Mouse (Mus musculus) embryo, embryonic 11 days (tissue): ENCODE results near the gene D7Ertd443e.
A peak's percentile ranks its signal among the peaks of the same experiment; 100 is the strongest.

Experiments used
- DNase-seq: peaks from one replicate; pipeline ENCODE4 v3.0.0-alpha.2; 2015

D7Ertd443e gene

GRCm38 (mm10) chr7:134385561-134385960 is at the start of gene D7Ertd443e:
Gene D7Ertd443e, minus strand, starts transcription at chr7:134385661.
- DNase-seq, result no peak

DNA sequence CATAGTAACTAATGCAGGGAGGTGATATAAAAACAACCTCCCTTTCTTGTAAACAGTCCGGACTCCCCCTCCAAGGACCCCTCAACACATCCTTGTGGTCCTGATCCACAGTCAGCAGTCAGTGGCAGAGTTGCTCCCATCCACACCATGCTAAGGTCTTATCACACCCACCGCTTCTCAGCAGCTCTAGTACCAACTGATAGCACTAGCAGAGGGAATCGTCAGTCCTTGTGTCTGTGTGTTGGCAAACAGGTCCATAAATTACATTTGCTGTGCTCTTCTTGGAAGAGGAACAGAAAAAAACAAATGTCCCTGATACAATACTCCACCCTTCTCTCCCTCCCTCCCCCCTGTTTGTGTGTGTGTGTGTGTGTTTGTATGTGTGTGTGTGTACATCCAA is 46.2 kb upstream of the D7Ertd443e start:
- DNase-seq, result no peak

- DNase-seq, result no peak
Observed at GRCm38 (mm10) chr7:134428676-134429075, 43.2 kb upstream of the D7Ertd443e start.

- DNase-seq, result no peak
Observed at GRCm38 (mm10) chr7:134415014-134415413, 29.6 kb upstream of the D7Ertd443e start.

- peak; percentile 37 for DNase-seq
Observed at GRCm38 (mm10) chr7:134414005-134414690, 28.7 kb upstream of the D7Ertd443e start.

GRCm38 (mm10) chr7:134408641-134409040 is 23.2 kb upstream of the D7Ertd443e start:
- no peak for DNase-seq

DNA sequence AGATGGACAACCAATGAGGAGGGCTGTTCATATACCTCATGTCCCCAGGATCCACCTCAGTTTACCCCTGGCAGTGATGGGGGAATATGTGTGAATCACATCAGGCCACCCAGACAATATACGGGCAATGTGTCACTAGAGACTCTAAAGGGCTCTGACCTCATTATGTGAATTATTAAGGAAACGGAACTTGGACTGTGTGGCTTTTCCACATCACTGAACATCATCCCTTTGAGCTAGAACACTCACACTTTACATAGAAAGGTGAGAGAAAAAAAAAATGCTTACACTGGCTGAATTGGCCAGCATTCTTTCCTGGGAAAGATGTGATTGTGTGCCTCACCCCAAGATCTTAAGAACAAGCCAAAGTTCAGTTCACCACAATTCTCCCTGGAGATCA is 15.3 kb upstream of the D7Ertd443e start:
- DNase-seq, result no peak

GRCm38 (mm10) chr7:134396769-134397168 is 11.3 kb upstream of the D7Ertd443e start:
- no peak for DNase-seq

DNA sequence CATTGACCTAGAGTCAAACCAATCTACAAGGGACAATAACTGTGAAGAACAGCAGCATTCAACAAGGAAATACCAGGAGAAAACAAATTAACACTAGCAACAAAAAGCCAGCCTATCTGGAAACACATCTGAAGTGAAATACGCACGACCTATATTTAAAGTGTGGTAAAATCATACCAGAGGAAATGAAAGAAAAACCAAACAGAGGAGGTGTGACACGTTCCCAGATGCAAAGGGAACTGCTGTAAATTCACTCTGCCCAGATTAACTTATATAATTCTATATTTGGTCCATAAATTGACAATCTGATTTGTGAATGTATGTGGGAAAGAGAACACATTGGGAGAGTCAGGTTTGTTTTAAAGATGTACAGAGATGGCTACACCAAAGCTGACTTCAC is 2.7 kb downstream of the D7Ertd443e start:
- DNase-seq, result no peak

- no peak for DNase-seq
Observed at GRCm38 (mm10) chr7:134381407-134381861, 4.0 kb downstream of the D7Ertd443e start.

GRCm38 (mm10) chr7:134378273-134378672 is 7.2 kb downstream of the D7Ertd443e start:
- DNase-seq, result peak; percentile 71

- DNase-seq, result no peak
Observed at GRCm38 (mm10) chr7:134376786-134377185, 8.7 kb downstream of the D7Ertd443e start.

GRCm38 (mm10) chr7:134372276-134372675 is 13.2 kb downstream of the D7Ertd443e start:
- no peak for DNase-seq

DNA sequence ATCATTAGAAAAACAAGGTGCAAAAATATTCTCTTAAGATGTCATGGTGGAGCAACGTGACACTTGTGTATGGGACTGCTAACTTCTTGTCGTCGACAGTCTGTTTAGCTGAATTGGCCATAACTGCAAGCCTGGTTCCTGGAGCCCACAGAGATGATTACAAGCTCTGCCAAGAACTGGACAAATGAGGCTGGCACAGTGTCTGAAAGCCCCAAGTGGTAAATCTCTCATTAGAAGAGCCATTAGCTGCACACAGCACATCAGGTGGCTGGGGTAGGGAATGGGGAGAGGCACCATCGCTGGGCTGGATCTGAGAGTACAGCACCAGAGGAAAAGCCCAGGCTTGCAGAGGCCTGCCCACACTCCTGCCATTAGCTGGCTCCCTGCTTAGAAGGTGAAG is 16.2 kb downstream of the D7Ertd443e start:
- DNase-seq, result no peak

DNA sequence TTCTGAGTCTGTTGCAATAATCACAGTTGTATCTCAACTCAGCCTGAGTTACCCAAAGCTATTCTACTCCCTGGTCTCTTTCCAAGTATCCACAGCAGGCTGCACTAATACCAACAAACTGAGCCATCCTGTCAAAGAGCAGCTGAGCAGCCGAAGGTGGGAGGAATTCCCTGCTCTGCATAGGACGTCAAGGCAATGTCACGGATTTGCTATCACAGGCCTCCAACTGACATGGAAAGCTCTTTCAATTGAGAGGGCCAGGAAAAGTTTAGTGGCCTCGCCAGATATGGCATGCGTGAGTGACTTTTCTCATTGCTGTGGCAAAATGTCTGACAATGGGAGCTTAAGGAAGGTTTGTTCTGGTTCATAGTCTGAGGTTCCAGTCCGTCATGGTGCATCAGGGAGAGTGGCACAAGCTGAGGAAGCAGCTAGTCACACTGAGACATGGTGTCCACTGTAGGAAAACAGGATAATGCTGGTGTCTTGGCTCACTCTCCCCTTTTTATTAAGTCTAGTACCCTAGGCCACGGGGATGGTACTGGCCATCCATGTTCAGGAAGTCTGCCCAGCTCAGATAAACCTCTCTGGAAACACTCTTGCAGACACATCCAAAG is 23.1 kb downstream of the D7Ertd443e start:
- DNase-seq, result no peak

- peak; percentile 72 for DNase-seq
Observed at GRCm38 (mm10) chr7:134348825-134349224, 36.6 kb downstream of the D7Ertd443e start.

DNA sequence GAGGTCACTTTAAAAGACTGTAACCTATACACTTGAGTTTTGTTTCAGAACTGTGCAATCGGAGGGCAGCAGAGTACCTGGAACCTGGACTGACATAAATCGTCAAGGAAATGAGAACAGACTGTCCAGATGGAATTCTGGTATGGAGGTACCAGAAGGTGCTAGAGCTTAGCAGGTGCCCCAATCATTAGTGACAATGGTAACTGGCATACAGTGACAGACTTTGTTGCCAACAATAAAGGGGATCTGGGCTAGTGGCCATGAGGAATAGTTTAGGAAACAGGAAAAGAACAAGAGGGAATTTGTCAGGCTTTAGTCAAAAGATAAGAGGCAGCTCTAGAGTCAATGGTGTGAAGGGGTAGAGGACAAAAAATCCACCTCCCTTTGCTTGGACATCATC is 43.3 kb downstream of the D7Ertd443e start:
- DNase-seq, result no peak

DNA sequence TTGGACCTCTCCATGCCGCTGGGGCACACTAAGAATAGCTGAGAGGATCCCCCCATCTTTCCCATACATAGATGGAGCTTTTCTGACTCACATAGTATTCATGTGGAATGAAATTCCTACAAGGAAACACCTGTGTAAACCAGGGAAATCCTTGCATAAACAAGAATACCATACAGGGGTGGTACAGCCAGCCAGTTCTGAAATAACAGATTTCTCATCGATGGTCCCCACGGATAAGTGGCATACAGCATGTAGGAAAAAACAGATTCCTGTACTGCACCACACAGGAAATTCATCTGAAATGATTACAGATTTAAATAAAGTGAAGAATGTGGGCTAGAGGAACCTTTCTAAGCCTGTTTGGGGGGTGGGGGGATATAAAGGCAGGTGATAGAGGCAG is 49.5 kb downstream of the D7Ertd443e start:
- DNase-seq, result peak; percentile 11

DNA sequence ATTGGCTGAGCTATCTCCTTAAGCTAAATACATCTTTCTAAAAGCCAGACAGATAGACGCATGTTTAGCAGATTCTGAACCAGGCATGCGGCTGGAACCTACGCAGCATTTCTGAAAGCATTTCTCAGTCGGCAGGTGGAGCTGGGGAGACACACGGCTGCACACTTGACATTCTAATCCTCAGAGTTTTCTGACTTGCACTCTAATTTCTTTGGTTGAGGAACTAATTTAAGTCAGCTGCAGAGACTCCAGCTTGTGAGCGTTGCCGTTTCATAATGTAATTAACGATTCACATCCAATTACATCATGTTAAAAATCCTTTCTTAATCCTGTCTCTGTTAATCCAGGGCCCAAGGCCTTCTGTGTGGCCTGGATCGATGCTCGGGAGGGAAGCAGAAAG is 64.5 kb downstream of the D7Ertd443e start:
- DNase-seq, result peak; percentile 13

DNA sequence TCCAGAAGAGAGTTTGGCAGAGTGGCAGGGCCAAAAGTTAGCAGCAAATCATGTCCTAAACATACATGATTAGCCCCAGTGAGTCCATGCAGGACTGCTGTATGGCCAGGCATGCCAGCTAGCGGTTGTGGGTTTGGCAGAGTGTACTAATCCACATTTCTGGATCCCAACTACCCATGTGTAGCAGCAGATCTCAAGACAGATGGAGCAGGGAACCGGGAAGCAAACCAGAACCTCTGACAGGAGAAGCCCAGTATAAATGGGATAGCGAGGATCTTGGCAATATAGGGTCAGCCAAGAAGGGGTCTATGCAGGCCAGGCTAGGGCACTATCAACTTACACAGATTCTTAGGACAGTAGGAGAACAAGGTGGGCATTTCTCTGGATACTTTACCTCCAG is 83.4 kb downstream of the D7Ertd443e start:
- DNase-seq, result no peak

- DNase-seq, result peak; percentile 52
Observed at GRCm38 (mm10) chr7:134301285-134301684, 84.2 kb downstream of the D7Ertd443e start.

- no peak for DNase-seq
Observed at GRCm38 (mm10) chr7:134292750-134293149, 92.7 kb downstream of the D7Ertd443e start.

GRCm38 (mm10) chr7:134289611-134290301 is 95.7 kb downstream of the D7Ertd443e start:
- peak; percentile 30 for DNase-seq

GRCm38 (mm10) chr7:134289126-134289525 is 96.3 kb downstream of the D7Ertd443e start:
- DNase-seq, result no peak
